Mouse (Mus musculus) forelimb bud, embryonic 11.5 days (tissue): ENCODE measurements at regions not wholly inside any gene's neighbourhood (a gene's known extent, or its start where the extent isn't known, plus 50 kb on each side); places are given as distances from the start of the nearest gene placed in this dataset.

Source experiments
- DNase-seq: peaks from one replicate; pipeline ENCODE4 v3.0.0-alpha.2; 2012; ENCODE audit warnings: low read depth, low spot score

DNA sequence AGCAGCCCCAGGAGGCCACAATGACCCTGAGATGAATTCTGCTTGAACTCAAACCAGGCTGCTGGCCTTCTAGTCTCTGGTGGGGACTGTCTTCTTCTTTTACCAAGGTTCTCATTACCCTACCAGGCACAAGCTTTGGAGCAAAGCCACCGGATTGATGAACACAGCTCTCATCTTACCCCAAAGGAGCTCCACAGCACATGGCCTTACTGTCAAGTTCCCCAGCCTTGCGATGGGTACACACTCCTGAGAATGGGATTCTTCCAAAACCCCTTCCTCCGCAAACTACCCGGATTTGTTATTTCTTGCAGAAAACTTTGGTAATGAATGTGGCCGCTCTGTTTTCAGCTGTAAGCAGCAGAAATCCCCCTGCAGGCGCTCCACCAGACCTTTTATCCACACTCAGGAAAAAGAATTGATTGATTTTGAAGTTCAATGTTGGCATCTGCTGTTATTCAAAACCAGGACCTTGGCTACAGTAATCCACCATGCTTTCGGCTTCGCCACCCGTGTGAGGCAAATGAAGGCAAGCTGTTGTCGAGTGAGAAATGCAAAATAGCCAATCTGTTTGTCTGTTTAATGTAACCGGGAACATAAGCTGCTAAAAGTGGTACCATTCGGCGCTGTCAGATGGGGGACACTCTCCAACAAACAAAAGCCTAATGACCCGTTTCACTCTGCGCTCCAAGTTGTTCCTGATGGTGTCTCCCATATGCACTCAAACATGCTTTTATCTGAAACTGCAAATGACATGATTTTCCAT lies 278.9 kb downstream of the Maf start:
- no peak for DNase-seq

- no peak for DNase-seq
These were observed 279.6 kb downstream of the Maf start for GRCm38 (mm10) chr8:115428022-115428421.

- DNase-seq = no peak
These were observed 280.1 kb downstream of the Maf start for GRCm38 (mm10) chr8:115427490-115427889.

DNA sequence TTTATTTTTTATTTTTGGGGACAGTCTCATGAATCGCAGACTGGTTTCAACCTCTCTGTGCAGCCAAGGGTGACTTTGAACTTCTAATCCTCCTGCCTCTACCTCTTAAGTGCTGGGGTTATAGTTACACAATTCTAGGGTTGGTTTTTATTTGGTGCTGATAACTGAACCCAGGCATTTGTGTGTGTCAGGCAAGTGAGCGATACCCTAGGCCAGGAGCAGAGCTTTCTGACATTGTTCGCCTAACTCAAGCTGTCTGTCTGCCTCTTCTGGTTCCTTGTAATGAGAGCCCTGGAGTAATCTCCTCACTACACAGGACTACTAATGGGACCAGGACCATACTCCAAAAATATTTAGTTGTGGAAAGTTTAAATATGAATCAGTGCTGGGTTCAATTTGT lies 281.1 kb downstream of the Maf start:
- no peak for DNase-seq

DNA sequence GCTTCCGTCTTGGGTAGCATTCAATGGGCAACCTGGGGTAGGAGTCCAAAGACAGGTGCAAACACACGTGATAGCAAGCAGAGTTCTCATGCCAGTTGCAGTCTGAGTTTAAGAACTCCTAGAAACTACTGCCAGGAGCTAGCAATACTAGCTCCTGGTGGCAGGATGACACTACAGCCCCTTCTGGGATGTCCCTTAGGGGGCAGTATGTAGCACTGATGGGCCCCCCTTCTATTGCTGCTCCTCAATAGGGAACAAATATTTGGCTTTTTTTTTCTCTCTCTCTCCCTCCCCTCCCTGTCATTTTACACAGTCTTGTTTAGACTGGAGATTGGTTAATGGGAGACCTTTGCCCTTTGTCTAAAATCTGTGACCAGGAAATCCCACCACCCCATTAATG lies 282.2 kb downstream of the Maf start:
- DNase-seq = no peak

- DNase-seq = no peak
These were observed 283.9 kb downstream of the Maf start for GRCm38 (mm10) chr8:115423682-115424081.

DNA sequence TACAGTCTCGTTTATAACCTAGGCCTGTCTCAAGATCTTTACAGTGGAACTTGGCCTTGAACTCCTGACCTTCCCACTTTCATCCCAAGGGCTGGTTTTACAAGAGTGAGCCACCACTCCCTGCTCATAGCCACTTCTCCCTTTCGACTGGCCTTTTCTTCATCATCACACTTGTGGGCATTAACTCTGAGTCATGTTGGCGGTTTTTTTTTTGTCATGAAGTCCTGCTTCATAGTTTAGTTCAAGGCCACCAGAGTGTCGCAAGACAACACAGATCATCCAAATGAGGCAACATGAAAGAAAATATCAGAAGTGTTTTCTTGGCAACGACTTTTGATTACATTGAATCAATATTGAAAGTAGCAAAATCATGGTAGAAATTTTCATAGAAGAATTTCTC lies 284.5 kb downstream of the Maf start:
- no peak for DNase-seq

GRCm38 (mm10) chr8:115420536-115420935 lies 287.1 kb downstream of the Maf start:
- no peak for DNase-seq

DNA sequence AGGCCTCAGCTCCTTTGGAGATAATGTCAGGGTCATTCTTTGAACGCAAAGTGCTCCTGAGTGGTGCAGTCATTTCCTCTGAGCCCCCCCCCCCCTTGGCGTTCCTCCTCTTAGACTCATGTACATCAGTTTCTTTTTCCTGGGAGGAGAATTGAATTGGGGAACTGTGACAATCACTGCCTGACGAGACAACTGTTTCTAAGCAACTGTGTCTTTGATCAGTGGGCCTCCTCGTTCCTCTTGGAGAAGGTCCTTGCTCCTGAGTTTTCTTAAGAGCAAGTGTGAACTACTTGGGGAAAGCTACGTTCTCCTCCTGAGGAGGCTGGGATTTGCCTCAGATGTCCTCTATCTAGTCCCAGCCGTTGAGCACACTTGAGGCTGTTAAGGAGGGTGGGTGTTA lies 287.5 kb downstream of the Maf start:
- no peak for DNase-seq

DNA sequence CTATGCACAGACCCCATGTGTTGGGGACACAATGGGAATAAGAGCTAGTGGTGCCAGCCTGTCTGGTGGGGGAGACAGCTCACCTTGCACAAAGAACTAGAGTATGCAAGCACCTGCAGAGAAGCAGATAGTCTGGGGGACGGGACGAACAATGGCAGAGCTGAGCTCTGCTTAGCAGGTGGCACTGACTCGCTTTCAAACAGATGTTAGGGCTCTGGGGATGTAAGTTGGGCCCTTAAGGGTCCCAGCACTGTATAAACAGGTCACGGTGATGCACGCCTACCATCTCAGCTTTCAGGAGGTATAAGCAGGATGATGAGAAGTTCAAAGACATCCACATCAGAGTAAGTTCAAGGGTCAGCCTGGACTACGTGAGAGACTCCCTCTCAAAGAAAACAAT lies 289.5 kb downstream of the Maf start:
- no peak for DNase-seq

DNA sequence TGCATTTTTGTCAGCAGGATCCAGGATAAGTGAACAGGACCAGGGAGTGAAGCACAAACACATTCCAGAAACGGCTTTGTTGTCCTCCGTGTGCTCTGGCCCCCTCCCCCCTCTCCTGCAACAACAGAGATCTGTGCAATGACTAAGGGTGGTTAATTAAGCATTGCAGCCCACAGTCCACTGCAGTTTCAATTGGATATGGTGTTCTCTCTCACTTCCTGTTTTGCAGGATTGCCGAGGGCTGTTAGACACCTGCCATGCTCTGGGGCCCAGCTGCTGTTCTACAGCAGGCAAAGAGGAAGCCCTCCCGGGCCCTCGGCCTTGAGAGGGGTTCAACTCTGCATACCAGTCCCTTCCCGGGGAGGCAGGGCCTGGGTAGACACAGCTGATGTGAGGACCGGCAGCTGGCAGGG lies 293.5 kb downstream of the Maf start:
- peak; percentile 49 for DNase-seq

DNA sequence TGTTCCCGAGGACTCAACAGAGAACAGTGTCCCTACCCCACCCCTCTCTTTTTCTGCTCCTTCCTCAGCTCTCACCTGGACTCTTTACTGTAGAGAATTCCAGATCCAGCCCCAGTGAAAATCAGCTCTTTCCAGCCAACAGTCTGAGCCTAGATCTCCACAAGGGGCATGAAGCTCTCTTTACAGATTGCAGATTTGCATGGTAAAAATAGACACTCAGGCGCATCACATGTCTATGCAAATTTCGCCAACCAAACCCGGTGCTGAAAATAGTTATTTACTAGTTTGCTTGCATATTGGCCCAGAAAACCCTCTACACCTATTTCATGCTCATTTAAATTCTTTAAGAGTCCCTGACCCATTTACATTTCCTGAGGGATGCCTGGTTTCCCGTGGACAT lies 295.8 kb downstream of the Maf start:
- no peak for DNase-seq

DNA sequence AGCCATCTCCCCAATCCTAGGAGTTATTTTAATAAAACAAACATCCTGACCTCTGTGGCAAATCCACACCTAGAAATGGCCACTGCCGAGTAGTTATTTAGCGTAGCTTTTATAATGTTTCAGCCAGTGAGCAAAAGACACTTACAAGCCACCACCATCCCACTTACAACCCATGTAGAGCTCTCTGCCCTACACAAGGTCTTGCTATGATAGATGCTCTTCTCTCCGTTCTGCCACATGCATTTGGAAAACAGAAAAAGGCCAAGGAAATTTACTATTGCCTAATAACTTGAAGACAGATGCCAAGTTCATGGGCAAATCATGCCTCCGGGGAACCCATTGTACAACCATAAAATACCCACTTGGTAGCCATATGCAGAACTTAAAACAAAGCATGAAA lies 296.5 kb downstream of the Maf start:
- DNase-seq = no peak

- no peak for DNase-seq
These were observed 297.4 kb downstream of the Maf start for GRCm38 (mm10) chr8:115410191-115410590.

DNA sequence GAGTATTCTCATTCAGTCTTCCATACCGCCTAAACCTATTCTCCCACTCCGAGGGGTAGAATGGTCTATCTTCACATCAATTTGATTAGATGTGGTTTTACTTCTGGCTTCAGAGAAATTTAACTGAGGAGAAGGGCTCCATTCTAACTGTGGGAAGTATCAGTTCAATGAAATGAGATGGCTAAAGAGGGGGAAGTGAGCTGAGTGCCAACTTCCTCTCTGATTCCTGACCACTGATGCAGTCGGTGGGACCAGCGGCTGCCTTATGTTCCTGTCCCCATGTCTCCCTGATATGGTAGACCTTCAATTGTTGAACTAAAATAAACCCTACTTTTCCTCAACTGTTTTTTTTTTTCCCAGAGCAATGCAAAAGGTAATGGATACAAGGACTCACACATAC lies 300.1 kb downstream of the Maf start:
- DNase-seq = no peak

DNA sequence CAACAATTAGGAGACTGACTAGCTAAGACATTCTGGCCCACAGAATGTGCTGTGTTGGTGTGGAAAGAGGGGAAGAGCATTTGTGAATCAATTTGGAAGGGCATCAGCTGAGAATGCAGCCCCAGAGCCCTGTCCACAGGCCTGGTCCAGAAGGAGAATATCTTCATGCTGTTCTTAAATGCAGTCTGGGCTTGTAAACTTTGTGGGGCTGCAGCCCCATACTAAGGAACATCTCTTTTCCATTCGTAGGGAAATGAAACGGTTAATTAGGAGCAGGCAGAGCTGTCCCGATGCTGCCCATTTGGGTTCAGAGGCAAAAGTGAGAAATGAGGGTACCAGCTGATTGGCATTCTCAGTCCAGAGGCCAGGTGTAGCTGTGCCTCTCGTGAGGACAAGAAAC lies 304.0 kb downstream of the Maf start:
- DNase-seq = no peak

DNA sequence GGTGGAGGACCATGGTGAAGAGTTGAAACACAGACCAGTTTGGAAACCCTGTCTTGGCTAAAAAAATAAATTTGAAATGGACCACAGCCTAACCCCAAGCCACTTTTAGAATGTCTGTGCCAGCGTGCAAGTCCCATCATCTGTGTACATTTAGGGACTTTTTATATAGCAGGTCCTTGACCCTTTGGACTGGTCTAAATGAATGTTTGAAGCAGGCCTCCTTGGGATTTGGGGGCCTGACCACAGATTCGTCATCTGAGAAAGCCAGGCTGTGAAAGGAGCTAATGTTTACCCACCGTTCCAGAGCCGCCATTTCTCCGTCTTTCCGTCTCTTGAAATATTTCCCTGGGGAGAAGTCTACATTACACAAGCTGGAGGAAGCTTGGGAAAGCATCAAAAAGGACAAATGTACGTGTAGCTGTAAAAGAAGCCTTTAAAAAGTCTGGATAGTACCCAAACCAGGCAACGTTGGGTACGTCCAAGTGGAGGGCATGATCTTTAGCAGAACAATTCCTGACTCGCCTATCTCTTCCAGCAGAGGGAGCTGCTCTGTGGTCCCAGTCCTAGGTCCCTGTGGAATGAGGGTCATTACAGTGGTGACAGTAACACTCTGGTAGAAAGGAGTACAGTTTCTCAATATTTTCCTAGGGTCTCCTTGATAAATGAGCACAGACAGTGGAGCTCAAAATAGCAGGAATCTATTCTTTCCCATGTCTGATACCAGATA lies 305.0 kb downstream of the Maf start:
- DNase-seq = peak; percentile 19
